Mouse (Mus musculus) frontal cortex, postnatal 25 days (tissue): ENCODE measurements around the gene Map4k5.
A peak's percentile ranks its signal among the peaks of the same experiment; 100 is the strongest.

ENCODE experiments used
- DNase-seq, 2 experiments: peaks; one replicate each; pipeline ENCODE4 v3.0.0; 2022; ENCODE audit warnings: low spot score in 2 of 2

Map4k5 gene

GRCm38 (mm10) chr12:69788380-69788779 is 104.6 kb downstream of the Map4k5 start:
- no peak for DNase-seq

GRCm38 (mm10) chr12:69785471-69785870 is 107.5 kb downstream of the Map4k5 start:
- DNase-seq, result no peak

GRCm38 (mm10) chr12:69783247-69784025 is 109.6 kb downstream of the Map4k5 start:
- no peak for DNase-seq

- no peak for DNase-seq
Measured at GRCm38 (mm10) chr12:69781935-69782650, 110.9 kb downstream of the Map4k5 start.

GRCm38 (mm10) chr12:69781480-69781879 is 111.5 kb downstream of the Map4k5 start:
- DNase-seq, result no peak

GRCm38 (mm10) chr12:69777957-69778356 is 115.0 kb downstream of the Map4k5 start:
- no peak for DNase-seq

- no peak for DNase-seq
Measured at GRCm38 (mm10) chr12:69777341-69777730, 115.7 kb downstream of the Map4k5 start.

- no peak for DNase-seq
Measured at GRCm38 (mm10) chr12:69776607-69777340, 116.2 kb downstream of the Map4k5 start.

GRCm38 (mm10) chr12:69768841-69769240 is 124.2 kb downstream of the Map4k5 start:
- no peak for DNase-seq

- DNase-seq, result no peak
Measured at GRCm38 (mm10) chr12:69767476-69768258, 125.3 kb downstream of the Map4k5 start.

GRCm38 (mm10) chr12:69766185-69766904 is 126.7 kb downstream of the Map4k5 start:
- no peak for DNase-seq

- DNase-seq, result no peak
Measured at GRCm38 (mm10) chr12:69765543-69765942, 127.5 kb downstream of the Map4k5 start.

- DNase-seq, result no peak
Measured at GRCm38 (mm10) chr12:69761603-69762002, 131.4 kb downstream of the Map4k5 start.

- DNase-seq, result no peak
Measured at GRCm38 (mm10) chr12:69760743-69761406, 132.1 kb downstream of the Map4k5 start.

GRCm38 (mm10) chr12:69760014-69760413 is 133.0 kb downstream of the Map4k5 start:
- no peak for DNase-seq

GRCm38 (mm10) chr12:69759267-69759885 is 133.6 kb downstream of the Map4k5 start:
- no peak for DNase-seq

GRCm38 (mm10) chr12:69758221-69759185 is 134.5 kb downstream of the Map4k5 start:
- DNase-seq, result no peak

- peak; percentile 23 to 35 for DNase-seq
Measured at GRCm38 (mm10) chr12:69757418-69758141, 135.4 kb downstream of the Map4k5 start.
